Mouse (Mus musculus) heart, adult 8-10 months (tissue): Measurements from ENCODE around the gene Ccdc9. TPM values are rescaled to one million over a fixed set of nuclear protein-coding genes. Genes with fewer than 3 reads are reported as not detected.

ENCODE experiments used
- DNase-seq: peaks from one replicate; pipeline ENCODE4 v3.0.0; 2022; ENCODE audit warnings: low spot score
- total RNA-seq, 4 experiments: library from RNA; stranded (reverse); gene quantifications; 2 replicates each; pipeline ENCODE4 v1.2.4; 2022

Ccdc9 gene
- total RNA-seq: 10 to 100 TPM; 33.2 to 48.1 (median 38.1) TPM

- peak; percentile 100 for DNase-seq
Observed at GRCm38 (mm10) chr7:16286026-16286961, at the start of gene Ccdc9. TSS of gene Ccdc9 (minus strand) at chr7:16286795.

- DNase-seq: no peak
Observed at GRCm38 (mm10) chr7:16329146-16329545, 42.6 kb upstream of the Ccdc9 start.

GRCm38 (mm10) chr7:16326607-16326971, 40.0 kb upstream of the Ccdc9 start:
- DNase-seq: no peak

GRCm38 (mm10) chr7:16325920-16326606, 39.5 kb upstream of the Ccdc9 start:
- peak; percentile 83 for DNase-seq

- DNase-seq: no peak
Observed at GRCm38 (mm10) chr7:16324661-16325060, 38.1 kb upstream of the Ccdc9 start.

GRCm38 (mm10) chr7:16320479-16320878, 33.9 kb upstream of the Ccdc9 start:
- DNase-seq: no peak

- no peak for DNase-seq
Observed at GRCm38 (mm10) chr7:16319216-16319615, 32.6 kb upstream of the Ccdc9 start.

- DNase-seq: no peak
Observed at GRCm38 (mm10) chr7:16317094-16317493, 30.5 kb upstream of the Ccdc9 start.

GRCm38 (mm10) chr7:16315222-16315759, 28.7 kb upstream of the Ccdc9 start:
- no peak for DNase-seq

GRCm38 (mm10) chr7:16314221-16314775, 27.7 kb upstream of the Ccdc9 start:
- peak; percentile 15 for DNase-seq

- DNase-seq: peak; percentile 93
Observed at GRCm38 (mm10) chr7:16313481-16314220, 27.1 kb upstream of the Ccdc9 start.

- peak; percentile 88 for DNase-seq
Observed at GRCm38 (mm10) chr7:16312672-16313311, 26.2 kb upstream of the Ccdc9 start.

GRCm38 (mm10) chr7:16312011-16312671, 25.5 kb upstream of the Ccdc9 start:
- DNase-seq: peak; percentile 69

- DNase-seq: peak; percentile 44
Observed at GRCm38 (mm10) chr7:16311453-16312004, 24.9 kb upstream of the Ccdc9 start.

- peak; percentile 24 for DNase-seq
Observed at GRCm38 (mm10) chr7:16310521-16311452, 24.2 kb upstream of the Ccdc9 start.

- peak; percentile 81 for DNase-seq
Observed at GRCm38 (mm10) chr7:16310020-16310520, 23.5 kb upstream of the Ccdc9 start.

GRCm38 (mm10) chr7:16309318-16310019, 22.9 kb upstream of the Ccdc9 start:
- peak; percentile 89 for DNase-seq
